Mouse (Mus musculus) ES-Bruce4 (cell line): ENCODE results near the gene Rpl23.

ENCODE experiments used
- CTCF ChIP-seq: IDR thresholded peaks from one replicate; pipeline ENCODE4 v1.8.1; 2011; ENCODE audit warnings: low read depth, low read length
- EP300 ChIP-seq: IDR thresholded peaks from 2 replicates; pipeline ENCODE4 v1.6.1; 2011; ENCODE audit warnings: low read depth, low read length; ENCODE audit not compliant: insufficient read depth
- POLR2A ChIP-seq: IDR thresholded peaks from one replicate; pipeline ENCODE4 v1.8.1; 2011; ENCODE audit warnings: low read length; ENCODE audit not compliant: insufficient read depth

- TF ChIP-seq CTCF (no peak), POLR2A (no peak), EP300 (peak; percentile 96)
Measured at GRCm38 (mm10) chr11:97803847-97804246, 21.6 kb upstream of the Rpl23 start.
